Mouse (Mus musculus) lung, postnatal 25 days (tissue): Measurements from ENCODE around the gene Hsf5.

Source experiments
- DNase-seq: peaks from one replicate; pipeline ENCODE4 v3.0.0; 2022; ENCODE audit warnings: low spot score

The Hsf5 gene

GRCm38 (mm10) chr11:87642865-87643264, 25.9 kb downstream of the Hsf5 start:
- DNase-seq, result no peak

- DNase-seq, result no peak
Observed at GRCm38 (mm10) chr11:87654693-87655092, 37.7 kb downstream of the Hsf5 start.

- DNase-seq, result peak; percentile 38
Observed at GRCm38 (mm10) chr11:87659216-87659615, 42.3 kb downstream of the Hsf5 start.

- peak; percentile 94 for DNase-seq
Observed at GRCm38 (mm10) chr11:87662407-87662806, 45.4 kb downstream of the Hsf5 start, which contains the start of gene Rnf43. Gene Rnf43 (plus strand): TSS chr11:87662722.

GRCm38 (mm10) chr11:87662822-87663221, 45.9 kb downstream of the Hsf5 start:
- DNase-seq, result no peak

- no peak for DNase-seq
Observed at GRCm38 (mm10) chr11:87663948-87664347, 47.0 kb downstream of the Hsf5 start.

GRCm38 (mm10) chr11:87664521-87664920, 47.6 kb downstream of the Hsf5 start:
- DNase-seq, result no peak

GRCm38 (mm10) chr11:87665224-87665623, 48.3 kb downstream of the Hsf5 start:
- no peak for DNase-seq

GRCm38 (mm10) chr11:87665658-87666057, 48.7 kb downstream of the Hsf5 start:
- DNase-seq, result no peak

GRCm38 (mm10) chr11:87666256-87667035, 49.5 kb downstream of the Hsf5 start:
- no peak for DNase-seq

GRCm38 (mm10) chr11:87667107-87668090, 50.4 kb downstream of the Hsf5 start:
- no peak for DNase-seq

- no peak for DNase-seq
Observed at GRCm38 (mm10) chr11:87673282-87673681, 56.3 kb downstream of the Hsf5 start.

GRCm38 (mm10) chr11:87675606-87676005, 58.6 kb downstream of the Hsf5 start:
- DNase-seq, result no peak

- DNase-seq, result no peak
Observed at GRCm38 (mm10) chr11:87677756-87678155, 60.8 kb downstream of the Hsf5 start.

GRCm38 (mm10) chr11:87678545-87678944, 61.6 kb downstream of the Hsf5 start:
- DNase-seq, result no peak

- DNase-seq, result no peak
Observed at GRCm38 (mm10) chr11:87678976-87679375, 62.0 kb downstream of the Hsf5 start.

GRCm38 (mm10) chr11:87680786-87681185, 63.8 kb downstream of the Hsf5 start:
- no peak for DNase-seq

GRCm38 (mm10) chr11:87682096-87682495, 65.1 kb downstream of the Hsf5 start:
- DNase-seq, result no peak

GRCm38 (mm10) chr11:87682838-87683571, 66.0 kb downstream of the Hsf5 start:
- DNase-seq, result no peak

GRCm38 (mm10) chr11:87686407-87686806, 69.4 kb downstream of the Hsf5 start:
- DNase-seq, result no peak

GRCm38 (mm10) chr11:87687246-87688225, 70.6 kb downstream of the Hsf5 start:
- DNase-seq, result no peak
